Mouse (Mus musculus) myocyte (in vitro differentiated cells): Measurements from ENCODE around the gene Msi2. TPM values are rescaled to one million over a fixed set of nuclear protein-coding genes. Genes with fewer than 3 reads are reported as not detected.

ENCODE experiments used
- H3K27me3 ChIP-seq: one replicate; pipeline ENCODE4 v1.6.1; 2011; ENCODE audit not compliant: control insufficient read depth, insufficient read depth, insufficient read length
- H3K36me3 ChIP-seq: one replicate; pipeline ENCODE4 v1.6.1; 2011; ENCODE audit not compliant: control insufficient read depth, insufficient read depth
- H3K4me2 ChIP-seq: one replicate; pipeline ENCODE4 v1.6.1; 2011; ENCODE audit warnings: low read depth, control low read depth
- H3K4me3 ChIP-seq: one replicate; pipeline ENCODE4 v1.5.1; 2011; ENCODE audit warnings: mild to moderate bottlenecking, control low read depth, moderate library complexity
- H3K79me2 ChIP-seq: one replicate; pipeline ENCODE4 v1.6.1; 2011; ENCODE audit not compliant: control insufficient read depth, insufficient read depth
- H3ac ChIP-seq: one replicate; pipeline ENCODE4 v1.6.1; 2011; ENCODE audit not compliant: control insufficient read depth, insufficient read length
- CEBPB ChIP-seq: IDR thresholded peaks from 2 replicates; pipeline ENCODE4 v1.6.1; 2011; ENCODE audit warnings: mild to moderate bottlenecking, moderate library complexity; ENCODE audit not compliant: poor library complexity, insufficient read depth, severe bottlenecking
- E2F4 ChIP-seq: IDR thresholded peaks from one replicate; pipeline ENCODE4 v1.6.1; 2011; ENCODE audit warnings: mild to moderate bottlenecking, control low read depth, moderate library complexity; ENCODE audit not compliant: insufficient read depth
- MAX ChIP-seq: IDR thresholded peaks from one replicate; pipeline ENCODE4 v1.6.1; 2011; ENCODE audit warnings: low read depth, mild to moderate bottlenecking, control low read depth
- MYOD1 ChIP-seq, 3 experiments: IDR thresholded peaks; one replicate each; pipeline ENCODE4 v1.6.1; 2011; ENCODE audit warnings: control low read depth in 2 of 3, low read depth in 2 of 3, mild to moderate bottlenecking in 2 of 3, moderate library complexity in 1 of 3; ENCODE audit not compliant: insufficient read length in 2 of 3, control insufficient read depth in 1 of 3
- MYOG ChIP-seq, 3 experiments: IDR thresholded peaks; one replicate each; pipeline ENCODE4 v1.6.1; 2011; ENCODE audit warnings: control low read depth in 2 of 3, low read depth in 2 of 3, mild to moderate bottlenecking in 2 of 3; ENCODE audit not compliant: insufficient read length in 2 of 3, control insufficient read depth in 1 of 3, insufficient read depth in 1 of 3
- POLR2A ChIP-seq: IDR thresholded peaks from one replicate; pipeline ENCODE4 v1.6.1; 2011; ENCODE audit warnings: low read depth, mild to moderate bottlenecking, control low read depth, moderate library complexity; ENCODE audit not compliant: insufficient read length
- POLR2AphosphoS2 ChIP-seq: IDR thresholded peaks from one replicate; pipeline ENCODE4 v1.6.1; 2011; ENCODE audit warnings: low read depth, control low read depth; ENCODE audit not compliant: insufficient read length
- REST ChIP-seq: IDR thresholded peaks from one replicate; pipeline ENCODE4 v1.6.1; 2011; ENCODE audit warnings: mild to moderate bottlenecking, control low read depth, moderate library complexity; ENCODE audit not compliant: insufficient read depth, insufficient read length
- SRF ChIP-seq: IDR thresholded peaks from one replicate; pipeline ENCODE4 v1.6.1; 2011; ENCODE audit warnings: low read depth; ENCODE audit not compliant: control insufficient read depth, insufficient read length
- TCF12 ChIP-seq: IDR thresholded peaks from one replicate; pipeline ENCODE4 v1.6.1; 2011; ENCODE audit warnings: mild to moderate bottlenecking, control low read depth; ENCODE audit not compliant: poor library complexity, insufficient read depth, severe bottlenecking
- TCF3 ChIP-seq: IDR thresholded peaks from one replicate; pipeline ENCODE4 v1.6.1; 2011; ENCODE audit warnings: low read depth, control low read depth; ENCODE audit not compliant: insufficient read length
- USF1 ChIP-seq: IDR thresholded peaks from one replicate; pipeline ENCODE4 v1.6.1; 2011; ENCODE audit warnings: low read depth, mild to moderate bottlenecking, control low read depth, moderate library complexity
- polyA plus RNA-seq: library from polyadenylated mRNA; unstranded; fragments of >200 nt; fragmentation: generic; extraction: Trizol; gene quantifications from one replicate; pipeline ENCODE4 v1.2.1, GENCODE M21; 2012; ENCODE audit warnings: missing spikeins

Msi2 gene
- polyA plus RNA-seq, 1 experiment, result 37.9 TPM

DNA sequence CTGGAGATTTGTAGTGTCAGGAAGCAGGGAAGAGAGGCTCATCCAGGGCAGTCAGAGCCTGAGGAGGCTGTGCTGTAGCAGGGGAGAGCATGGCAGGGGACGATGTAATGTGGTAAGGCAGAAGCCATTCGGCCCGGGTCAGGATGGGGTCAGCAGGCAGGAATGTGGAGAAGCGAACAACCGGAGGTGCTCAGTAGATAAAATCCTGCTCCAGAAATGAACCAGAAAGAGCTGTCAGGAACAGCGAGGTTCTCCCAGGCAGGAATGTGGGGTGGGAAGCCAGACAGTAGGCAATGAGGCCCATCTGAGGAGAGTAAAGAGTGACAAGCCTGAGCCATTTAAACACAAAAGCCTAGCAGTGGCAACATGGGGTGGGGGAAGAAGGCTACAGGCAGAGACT lies 157.1 kb downstream of the Msi2 start:
- no peak overlapping the region for H3K4me2 ChIP-seq

DNA sequence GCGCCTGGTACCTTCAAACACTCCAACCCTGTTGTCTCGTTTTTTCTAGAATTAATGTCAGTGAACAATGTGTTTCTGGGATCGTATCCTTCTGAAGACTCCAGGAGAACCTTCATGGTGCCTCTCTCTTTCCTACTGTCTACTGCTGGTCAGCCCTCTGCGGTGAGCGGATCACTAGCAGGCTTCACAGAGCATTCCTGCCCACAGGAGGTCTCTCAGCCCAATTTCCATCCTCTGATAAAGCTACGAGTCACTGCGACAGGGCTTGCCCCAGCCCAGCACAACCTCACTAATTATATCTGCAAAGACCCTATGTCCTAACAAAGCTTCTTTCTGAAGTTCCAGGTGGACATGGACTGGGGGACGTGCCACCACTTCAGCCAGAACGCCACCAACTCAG lies 157.7 kb downstream of the Msi2 start:
- no peak overlapping the region for H3K4me2 ChIP-seq
- no peak overlapping the region for H3K4me3 ChIP-seq
- no peaks in the 10 kb centered on the region for H3K27me3 ChIP-seq
- peaks cover 8% of the 10 kb centered on the region for H3K36me3 ChIP-seq
- TF ChIP-seq USF1 (no peak), MAX (no peak), TCF12 (no peak), REST (no peak), E2F4 (no peak), POLR2AphosphoS2 (no peak), TCF3 (no peak), CEBPB (no peak), MYOD1 (IDR thresholded peaks at IDR 0.05; ENCODE audit: control insufficient read depth in 1 of 3, insufficient read length in 2 of 3, low read depth in 2 of 3) (no peak), POLR2A (no peak), SRF (no peak), MYOG (IDR thresholded peaks at IDR 0.05; ENCODE audit: control insufficient read depth in 1 of 3, insufficient read depth in 1 of 3, insufficient read length in 2 of 3, low read depth in 2 of 3) (no peak)
- peaks cover 19% of the 10 kb centered on the region for H3K79me2 ChIP-seq
- no peak overlapping the region for H3ac ChIP-seq

More for the DNA sequence above, 157.1 kb downstream of the Msi2 start:
- H3K27me3 ChIP-seq, result no peaks in the 10 kb centered on the region
- H3ac ChIP-seq, result no peak overlapping the region
- H3K4me3 ChIP-seq, result no peak overlapping the region
- peaks cover 8% of the 10 kb centered on the region for H3K36me3 ChIP-seq
- TF ChIP-seq MYOD1 (IDR thresholded peaks at IDR 0.05; ENCODE audit: control insufficient read depth in 1 of 3, insufficient read length in 2 of 3, low read depth in 2 of 3), result peak in 1 of 3 experiments; percentile 62
- TF ChIP-seq TCF12, result no peak
- peaks cover 23% of the 10 kb centered on the region for H3K79me2 ChIP-seq

- H3K36me3 ChIP-seq, result peaks cover under 1% of the 10 kb centered on the region
- H3ac ChIP-seq, result no peak overlapping the region
- no peak overlapping the region for H3K4me3 ChIP-seq
- peaks cover 30% of the 10 kb centered on the region for H3K79me2 ChIP-seq
- no peaks in the 10 kb centered on the region for H3K27me3 ChIP-seq
- H3K4me2 ChIP-seq, result peak overlapping the region; percentile 24
- TF ChIP-seq MYOD1 (IDR thresholded peaks at IDR 0.05; ENCODE audit: control insufficient read depth in 1 of 3, insufficient read length in 2 of 3, low read depth in 2 of 3) (peak; percentile 76 to 92 (median 86)), TCF12 (peak; percentile 85), POLR2A (no peak), MYOG (IDR thresholded peaks at IDR 0.05; ENCODE audit: control insufficient read depth in 1 of 3, insufficient read depth in 1 of 3, insufficient read length in 2 of 3, low read depth in 2 of 3) (peak; percentile 51 to 95 (median 92)), CEBPB (no peak)
Measured at GRCm38 (mm10) chr11:88559365-88559970, 158.8 kb downstream of the Msi2 start.

GRCm38 (mm10) chr11:88558731-88559130 lies 159.6 kb downstream of the Msi2 start:
- Histone ChIP-seq H3K27me3 (no peaks in the 10 kb centered on the region), H3K4me2 (peak overlapping the region; percentile 24), H3K36me3 (no peaks in the 10 kb centered on the region), H3K4me3 (no peak overlapping the region), H3K79me2 (peaks cover 37% of the 10 kb centered on the region), H3ac (no peak overlapping the region)
- TF ChIP-seq TCF12 (no peak), TCF3 (no peak), SRF (no peak), USF1 (no peak), POLR2AphosphoS2 (no peak), E2F4 (no peak), MYOG (IDR thresholded peaks at IDR 0.05; ENCODE audit: control insufficient read depth in 1 of 3, insufficient read depth in 1 of 3, insufficient read length in 2 of 3, low read depth in 2 of 3) (no peak), CEBPB (no peak), POLR2A (no peak), REST (no peak), MAX (no peak), MYOD1 (IDR thresholded peaks at IDR 0.05; ENCODE audit: control insufficient read depth in 1 of 3, insufficient read length in 2 of 3, low read depth in 2 of 3) (no peak)

- H3K27me3 ChIP-seq, result no peaks in the 10 kb centered on the region
- H3K79me2 ChIP-seq, result peaks cover 35% of the 10 kb centered on the region
- H3K4me2 ChIP-seq, result peak overlapping the region; percentile 7
- H3ac ChIP-seq, result no peak overlapping the region
- H3K4me3 ChIP-seq, result no peak overlapping the region
- no peak for TF ChIP-seq E2F4
- TF ChIP-seq USF1, result no peak
- no peak for TF ChIP-seq CEBPB
- TF ChIP-seq POLR2A, result no peak
- no peak for TF ChIP-seq REST
- TF ChIP-seq MYOD1 (IDR thresholded peaks at IDR 0.05; ENCODE audit: control insufficient read depth in 1 of 3, insufficient read length in 2 of 3, low read depth in 2 of 3), result no peak
- TF ChIP-seq SRF, result no peak
- TF ChIP-seq MYOG (IDR thresholded peaks at IDR 0.05; ENCODE audit: control insufficient read depth in 1 of 3, insufficient read depth in 1 of 3, insufficient read length in 2 of 3, low read depth in 2 of 3), result no peak
- TF ChIP-seq TCF12, result no peak
- no peak for TF ChIP-seq TCF3
- TF ChIP-seq POLR2AphosphoS2, result no peak
- no peak for TF ChIP-seq MAX
- no peaks in the 10 kb centered on the region for H3K36me3 ChIP-seq
Measured at GRCm38 (mm10) chr11:88557828-88558580, 160.3 kb downstream of the Msi2 start.
